Mouse (Mus musculus) CH12.LX (cell line): Measurements from ENCODE around the gene Myo9b. TPM values are rescaled to one million over a fixed set of nuclear protein-coding genes. Genes with fewer than 3 reads are reported as not detected.

Experiments used
- DNase-seq: peaks from one replicate; pipeline ENCODE4 v3.0.0-alpha.2; 2013; ENCODE audit errors: extremely low read depth
- H3K27ac ChIP-seq: 2 replicates; pipeline ENCODE4 v1.5.1; 2012; ENCODE audit warnings: low read depth, mild to moderate bottlenecking, control low read depth, moderate library complexity; ENCODE audit not compliant: insufficient read depth
- H3K27me3 ChIP-seq: replicated peaks from 2 replicates; pipeline ENCODE3; 2012; ENCODE audit warnings: inconsistent platforms
- H3K36me3 ChIP-seq, 2 experiments: replicated peaks in 1 of 2; 2 replicates each; pipeline versions ENCODE3 to v1.6.1; 2012; ENCODE audit warnings: inconsistent platforms in 1 of 2, low read length in 1 of 2, mild to moderate bottlenecking in 1 of 2, mixed read lengths in 1 of 2, moderate library complexity in 1 of 2; ENCODE audit not compliant: control insufficient read depth in 1 of 2, insufficient read depth in 1 of 2
- H3K4me1 ChIP-seq, 2 experiments: 2 replicates each; pipeline ENCODE4 v1.6.1; 2012; ENCODE audit warnings: inconsistent platforms in 1 of 2, moderate library complexity in 1 of 2; ENCODE audit not compliant: insufficient read depth in 2 of 2, control insufficient read depth in 1 of 2
- H3K4me2 ChIP-seq: 2 replicates; pipeline ENCODE4 v1.6.1; 2012; ENCODE audit warnings: low read depth, mild to moderate bottlenecking, control low read depth; ENCODE audit not compliant: poor library complexity, insufficient read depth, severe bottlenecking
- H3K4me3 ChIP-seq, 3 experiments: fragments of 150-350 bp in 1 of 3; sonication (generic) in 1 of 3; replicated peaks in 1 of 3; 2 replicates each; pipeline versions ENCODE3 to v1.5.1; 2011 to 2012; ENCODE audit warnings: low read depth in 2 of 3, low read length in 2 of 3, mild to moderate bottlenecking in 2 of 3, moderate library complexity in 2 of 3, control low read depth in 1 of 3, improper control_type of control experiment in 1 of 3, inconsistent platforms in 1 of 3, mixed read lengths in 1 of 3; ENCODE audit not compliant: poor library complexity in 1 of 3
- H3K79me2 ChIP-seq: replicated peaks from 2 replicates; pipeline ENCODE4 v1.6.1; 2012; ENCODE audit warnings: mild to moderate bottlenecking, moderate library complexity; ENCODE audit not compliant: control insufficient read depth, poor library complexity, insufficient read depth, severe bottlenecking; ENCODE audit errors: extremely low read depth
- H3K9ac ChIP-seq: 2 replicates; pipeline ENCODE4 v1.6.1; 2012; ENCODE audit warnings: low read depth, mild to moderate bottlenecking, control low read depth, moderate library complexity; ENCODE audit not compliant: insufficient read depth
- H3K9me3 ChIP-seq: replicated peaks from 2 replicates; pipeline ENCODE3; 2012; ENCODE audit warnings: low read length, inconsistent platforms, mixed read lengths
- BHLHE40 ChIP-seq: IDR thresholded peaks from 2 replicates; pipeline ENCODE4 v1.6.1; 2011; ENCODE audit warnings: mild to moderate bottlenecking, low read depth, low read length, improper control_type of control experiment
- CHD1 ChIP-seq: IDR thresholded peaks from 2 replicates; pipeline ENCODE4 v1.6.1; 2012; ENCODE audit warnings: low read depth, low read length, improper control_type of control experiment, inconsistent platforms
- CHD2 ChIP-seq: IDR thresholded peaks from 2 replicates; pipeline ENCODE4 v1.6.1; 2011; ENCODE audit warnings: low read length, improper control_type of control experiment
- CTCF ChIP-seq, 2 experiments: IDR thresholded peaks in 1 of 2; conservative IDR thresholded peaks in 1 of 2; 2 replicates each; pipeline ENCODE4 v1.5.1; 2011 to 2012; ENCODE audit warnings: low read depth in 2 of 2, low read length in 2 of 2, improper control_type of control experiment in 1 of 2, inconsistent platforms in 1 of 2, mild to moderate bottlenecking in 1 of 2, moderate library complexity in 1 of 2
- E2F4 ChIP-seq: IDR thresholded peaks from 2 replicates; pipeline ENCODE4 v1.6.1; 2011; ENCODE audit warnings: low read depth, low read length, improper control_type of control experiment; ENCODE audit not compliant: insufficient replicate concordance
- ELF1 ChIP-seq: IDR thresholded peaks from 2 replicates; pipeline ENCODE4 v1.6.1; 2014; ENCODE audit warnings: low read depth, mild to moderate bottlenecking, inconsistent platforms, low read length, improper control_type of control experiment
- EP300 ChIP-seq: IDR thresholded peaks from 2 replicates; pipeline ENCODE4 v1.6.1; 2011; ENCODE audit warnings: low read length, improper control_type of control experiment
- ETS1 ChIP-seq: conservative IDR thresholded peaks from 2 replicates; pipeline ENCODE4 v1.6.1; 2012; ENCODE audit warnings: low read depth, mild to moderate bottlenecking, inconsistent platforms, low read length, improper control_type of control experiment, moderate library complexity
- GABPA ChIP-seq: IDR thresholded peaks from 2 replicates; pipeline ENCODE4 v1.6.1; 2012; ENCODE audit warnings: low read depth, low read length, improper control_type of control experiment, inconsistent platforms; ENCODE audit not compliant: insufficient replicate concordance
- HCFC1 ChIP-seq: IDR thresholded peaks from 2 replicates; pipeline ENCODE4 v1.6.1; 2012; ENCODE audit warnings: low read depth, mild to moderate bottlenecking, inconsistent platforms, low read length, improper control_type of control experiment
- IRF4 ChIP-seq: IDR thresholded peaks from 2 replicates; pipeline ENCODE4 v1.6.1; 2014; ENCODE audit warnings: low read depth, mild to moderate bottlenecking, inconsistent platforms, low read length, improper control_type of control experiment
- JUN ChIP-seq: IDR thresholded peaks from 2 replicates; pipeline ENCODE4 v1.6.1; 2011; ENCODE audit warnings: low read depth, mild to moderate bottlenecking, low read length, improper control_type of control experiment, moderate library complexity; ENCODE audit not compliant: insufficient read depth
- JUND ChIP-seq: conservative IDR thresholded peaks from 2 replicates; pipeline ENCODE4 v1.6.1; 2011; ENCODE audit warnings: low read depth, low read length, improper control_type of control experiment
- KAT2A ChIP-seq: IDR thresholded peaks from 2 replicates; pipeline ENCODE4 v1.6.1; 2012; ENCODE audit warnings: low read length, improper control_type of control experiment, inconsistent platforms; ENCODE audit not compliant: insufficient replicate concordance
- MAFK ChIP-seq: IDR thresholded peaks from 2 replicates; pipeline ENCODE4 v1.6.1; 2011; ENCODE audit warnings: low read length, improper control_type of control experiment; ENCODE audit not compliant: insufficient replicate concordance
- MAX ChIP-seq: IDR thresholded peaks from 2 replicates; pipeline ENCODE4 v1.6.1; 2011; ENCODE audit warnings: low read length, improper control_type of control experiment
- MAZ ChIP-seq: IDR thresholded peaks from 2 replicates; pipeline ENCODE4 v1.6.1; 2012; ENCODE audit warnings: low read depth, mild to moderate bottlenecking, inconsistent platforms, low read length, improper control_type of control experiment, moderate library complexity
- MEF2A ChIP-seq: IDR thresholded peaks from 2 replicates; pipeline ENCODE4 v1.6.1; 2014; ENCODE audit warnings: low read depth, mild to moderate bottlenecking, inconsistent platforms, low read length, improper control_type of control experiment, borderline replicate concordance
- MXI1 ChIP-seq: IDR thresholded peaks from 2 replicates; pipeline ENCODE4 v1.6.1; 2011; ENCODE audit warnings: mild to moderate bottlenecking, low read depth, low read length, improper control_type of control experiment
- MYC ChIP-seq: IDR thresholded peaks from 2 replicates; pipeline ENCODE4 v1.6.1; 2011; ENCODE audit warnings: low read depth, mild to moderate bottlenecking, improper control_type of control experiment, low read length
- NELFE ChIP-seq: IDR thresholded peaks from 2 replicates; pipeline ENCODE4 v1.6.1; 2011; ENCODE audit warnings: low read depth, low read length, improper control_type of control experiment
- NRF1 ChIP-seq: IDR thresholded peaks from 2 replicates; pipeline ENCODE4 v1.6.1; 2014; ENCODE audit warnings: low read depth, mild to moderate bottlenecking, inconsistent platforms, low read length, improper control_type of control experiment, moderate library complexity
- PAX5 ChIP-seq: IDR thresholded peaks from 2 replicates; pipeline ENCODE4 v1.6.1; 2012; ENCODE audit warnings: low read length, inconsistent platforms, mixed read lengths
- POLR2A ChIP-seq: IDR thresholded peaks from 2 replicates; pipeline ENCODE4 v1.6.1; 2011; ENCODE audit warnings: low read depth, mild to moderate bottlenecking, improper control_type of control experiment, low read length
- POLR2AphosphoS2 ChIP-seq: IDR thresholded peaks from 2 replicates; pipeline ENCODE4 v1.6.1; 2011; ENCODE audit warnings: low read depth, low read length, improper control_type of control experiment
- RAD21 ChIP-seq: IDR thresholded peaks from 2 replicates; pipeline ENCODE4 v1.6.1; 2011; ENCODE audit warnings: low read depth, mild to moderate bottlenecking, low read length, improper control_type of control experiment, moderate library complexity
- RCOR1 ChIP-seq: conservative IDR thresholded peaks from 2 replicates; pipeline ENCODE4 v1.6.1; 2012; ENCODE audit warnings: low read depth, mild to moderate bottlenecking, inconsistent platforms, low read length, improper control_type of control experiment
- SIN3A ChIP-seq: IDR thresholded peaks from 2 replicates; pipeline ENCODE4 v1.6.1; 2012; ENCODE audit warnings: low read length, improper control_type of control experiment, inconsistent platforms
- TBP ChIP-seq: conservative IDR thresholded peaks from 2 replicates; pipeline ENCODE4 v1.6.1; 2011; ENCODE audit warnings: low read depth, low read length, improper control_type of control experiment
- TCF12 ChIP-seq: IDR thresholded peaks from 2 replicates; pipeline ENCODE4 v1.6.1; 2014; ENCODE audit warnings: low read depth, mild to moderate bottlenecking, inconsistent platforms, low read length, improper control_type of control experiment
- UBTF ChIP-seq: IDR thresholded peaks from 2 replicates; pipeline ENCODE4 v1.6.1; 2012; ENCODE audit warnings: low read depth, mild to moderate bottlenecking, inconsistent platforms, low read length, improper control_type of control experiment, moderate library complexity
- USF1 ChIP-seq: IDR thresholded peaks from 2 replicates; pipeline ENCODE4 v1.6.1; 2014; ENCODE audit warnings: low read depth, mild to moderate bottlenecking, inconsistent platforms, low read length, improper control_type of control experiment
- USF2 ChIP-seq: conservative IDR thresholded peaks from 2 replicates; pipeline ENCODE4 v1.6.1; 2011; ENCODE audit warnings: low read depth, low read length, improper control_type of control experiment
- ZC3H11A ChIP-seq: IDR thresholded peaks from 2 replicates; pipeline ENCODE4 v1.6.1; 2012; ENCODE audit warnings: low read depth, mild to moderate bottlenecking, inconsistent platforms, low read length, improper control_type of control experiment
- ZKSCAN1 ChIP-seq: IDR thresholded peaks from 2 replicates; pipeline ENCODE4 v1.6.1; 2012; ENCODE audit warnings: low read depth, inconsistent platforms, low read length, improper control_type of control experiment, borderline replicate concordance
- ZMIZ1 ChIP-seq: IDR thresholded peaks from 2 replicates; pipeline ENCODE4 v1.6.1; 2012; ENCODE audit warnings: low read depth, mild to moderate bottlenecking, inconsistent platforms, low read length, improper control_type of control experiment
- ZNF384 ChIP-seq: IDR thresholded peaks from 2 replicates; pipeline ENCODE4 v1.6.1; 2012; ENCODE audit warnings: low read depth, low read length, improper control_type of control experiment, inconsistent platforms
- dilution Hi-C: fragments of 300-500 bp; cut with MboI; formaldehyde crosslinking; loops from 2 replicates; pipeline ENCODE4 v1.14.3; 2020; ENCODE audit warnings: low sequenced_read_pairs; ENCODE audit not compliant: extremely low pct_unique_long_range_greater_than_20kb, extremely low pct_ligation_motif_present
- in situ Hi-C: fragments of 300-500 bp; cut with MboI; formaldehyde crosslinking; loops from 3 replicates; pipeline ENCODE4 v1.14.3; 2019; ENCODE audit warnings: low sequenced_read_pairs, low pct_ligation_motif_present, low pct_unique_long_range_greater_than_20kb, mixed read lengths
- polyA plus RNA-seq: library from polyadenylated mRNA; unstranded; fragments of >175 nt; gene quantifications from 2 replicates; pipeline ENCODE4 v1.2.1, GENCODE M21; 2012; ENCODE audit warnings: low read depth; ENCODE audit not compliant: insufficient read length
- total RNA-seq, 2 experiments: library from RNA; depleted of rRNA; stranded (reverse); fragments of 300-350 nt in 1 of 2; fragments of >200 nt in 1 of 2; gene quantifications; 2 replicates each; pipeline ENCODE4 v1.2.3; 2012 to 2014

Myo9b gene
- total and polyA plus RNA-seq, 3 experiments: 14.2 to 36.2 (median 29.0) TPM

DNA sequence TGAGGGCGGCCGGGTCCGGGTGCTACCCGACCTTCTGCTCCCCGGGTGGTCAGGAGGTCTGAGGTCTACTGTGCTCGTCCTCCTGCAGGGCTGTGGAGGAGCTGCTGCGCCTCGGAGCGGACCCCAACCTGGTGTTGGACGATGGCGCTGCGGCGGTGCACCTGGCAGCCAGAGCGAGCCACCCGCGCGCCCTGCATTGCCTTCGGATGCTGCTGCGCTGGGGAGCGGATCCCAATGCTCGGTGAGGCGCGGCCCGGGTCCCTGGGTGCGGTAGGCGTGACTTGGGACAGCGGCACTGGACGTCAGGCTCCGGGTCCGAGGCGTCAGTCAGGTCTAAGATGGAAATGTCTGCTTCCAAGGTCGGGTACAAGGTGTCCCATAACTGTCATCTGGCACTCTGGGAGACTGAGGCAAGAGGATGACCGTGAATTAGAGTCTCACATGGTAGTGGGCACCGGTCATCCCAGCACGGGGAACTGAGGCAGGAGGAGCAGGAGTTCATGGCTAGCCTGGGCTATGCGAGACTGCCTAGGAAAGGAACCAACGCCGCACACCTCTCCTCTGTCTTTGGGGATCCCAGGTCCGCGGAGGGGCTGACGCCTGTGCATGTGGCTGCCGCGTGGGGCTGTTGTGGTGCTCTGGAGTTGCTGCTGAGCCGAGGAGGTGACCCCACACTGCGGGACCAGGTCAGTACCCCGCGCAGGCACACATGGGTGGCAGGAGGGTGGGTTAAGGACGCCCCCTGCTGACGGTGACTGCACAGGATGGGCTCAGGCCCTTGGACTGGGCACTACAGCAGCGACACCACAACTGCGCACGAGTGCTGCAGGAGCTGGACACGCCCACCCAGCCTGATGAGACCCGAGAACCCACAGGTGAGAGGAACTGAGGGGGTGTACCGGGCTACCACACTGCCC is 133.8 kb downstream of the Myo9b start:
- Histone ChIP-seq H3K27me3 (no peaks in the 10 kb centered on the region), H3K27ac (peak overlapping the region; percentile 29; the same call in 1 of the 2 replicates), H3K9me3 (no peaks in the 10 kb centered on the region), H3K36me3 (peaks cover 43 to 69% of the 10 kb centered on the region in 2 experiments), H3K79me2 (peaks cover 7% of the 10 kb centered on the region; the same call in 1 of the 2 replicates), H3K9ac (peak overlapping the region; percentile 49), H3K4me1 (peaks cover 11 to 34% of the 10 kb centered on the region in 2 experiments), H3K4me2 (peak overlapping the region; percentile 35; the same call in 1 of the 2 replicates), H3K4me3 (peak overlapping the region; percentile 83 to 93 (median 90))
- dilution Hi-C loops (no loop called here), in situ Hi-C loops (loop anchor here (5.0 kb wide), 1 partner anchor 34 kb away; the partner anchor contains the start of gene Ocel1)
- DNase-seq: peak; percentile 81
- peak; percentile 22; the same call in 1 of the 2 replicates for TF ChIP-seq ZC3H11A
- no peak for TF ChIP-seq POLR2AphosphoS2
- TF ChIP-seq IRF4: peak; percentile 58; the same call in 1 of the 2 replicates
- no peak for TF ChIP-seq USF1
- TF ChIP-seq CTCF (conservative IDR thresholded peaks at IDR 0.05 in 1 of 2, IDR thresholded peaks at IDR 0.05 in 1 of 2; ENCODE audit: low read depth in 2 of 2, low read length in 2 of 2): peak; percentile 40 to 96; a peak in 3 of 4 replicates
- TF ChIP-seq NRF1: peak; percentile 75
- TF ChIP-seq SIN3A: peak; percentile 95
- peak; percentile 63 for TF ChIP-seq ZMIZ1
- no peak for TF ChIP-seq EP300
- peak; percentile 79 for TF ChIP-seq BHLHE40
- no peak for TF ChIP-seq USF2
- TF ChIP-seq POLR2A: peak; percentile 36; the same call in 1 of the 2 replicates
- peak; percentile 40; the same call in 1 of the 2 replicates for TF ChIP-seq ELF1
- no peak for TF ChIP-seq GABPA
- TF ChIP-seq MAFK: no peak
- no peak for TF ChIP-seq PAX5
- TF ChIP-seq TBP: no peak
- TF ChIP-seq CHD1: no peak
- TF ChIP-seq RCOR1: no peak
- TF ChIP-seq NELFE: peak; percentile 66
- TF ChIP-seq MYC: peak; percentile 80
- TF ChIP-seq ZKSCAN1: no peak
- TF ChIP-seq MEF2A: 0 out of 2 replicates have a peak, but pooled peaks have one; percentile 42
- TF ChIP-seq MXI1: peak; percentile 95
- peak; percentile 64 for TF ChIP-seq TCF12
- TF ChIP-seq ETS1: no peak
- TF ChIP-seq HCFC1: peak; percentile 42; the same call in 1 of the 2 replicates
- TF ChIP-seq CHD2: no peak
- peak; percentile 91 for TF ChIP-seq MAX
- peak; percentile 83 for TF ChIP-seq RAD21
- no peak for TF ChIP-seq ZNF384
- TF ChIP-seq E2F4: no peak
- TF ChIP-seq KAT2A: 0 out of 2 replicates have a peak, but pooled peaks have one; percentile 40
- TF ChIP-seq JUN: no peak
- TF ChIP-seq UBTF: peak; percentile 56; the same call in 1 of the 2 replicates
- TF ChIP-seq MAZ: no peak
- TF ChIP-seq JUND: no peak
